Mouse (Mus musculus) intestine, postnatal 0 days (tissue): Measurements from ENCODE around the gene Prkg1. TPM values are rescaled to one million over a fixed set of nuclear protein-coding genes. Genes with fewer than 3 reads are reported as not detected.
"Not testable (repeated sequence)": the region's sequence is repeated elsewhere in the genome, so short reads cannot be mapped to it uniquely, and the experiment has no call there.

Experiments used
- ATAC-seq: fragments of 200-750 bp; cut with Nextera tagmentation; 2 replicates; pipeline ENCODE4 v1.8.0; 2017; ENCODE audit warnings: mild to moderate bottlenecking, moderate TSS enrichment, moderate library complexity
- H3K27ac ChIP-seq: fragments of 300-500 bp; sonication (generic); 2 replicates; pipeline ENCODE4 v1.5.1; 2014; ENCODE audit warnings: mild to moderate bottlenecking, low read depth, low read length, moderate library complexity
- H3K27me3 ChIP-seq: fragments of 300-500 bp; sonication (generic); replicated peaks from 2 replicates; pipeline ENCODE4 v1.6.1; 2014; ENCODE audit warnings: low read length, mixed read lengths; ENCODE audit not compliant: control insufficient read depth, insufficient read depth
- H3K36me3 ChIP-seq: fragments of 300-500 bp; sonication (generic); 2 replicates; pipeline ENCODE4 v1.6.1; 2014; ENCODE audit warnings: mild to moderate bottlenecking, moderate library complexity; ENCODE audit not compliant: control insufficient read depth, insufficient read depth
- H3K4me1 ChIP-seq: fragments of 300-500 bp; sonication (generic); replicated peaks from 2 replicates; pipeline ENCODE4 v1.6.1; 2014; ENCODE audit warnings: antibody characterized with exemption, low read length, mixed read lengths; ENCODE audit not compliant: control insufficient read depth, insufficient read depth
- H3K4me2 ChIP-seq: fragments of 300-500 bp; sonication (generic); replicated peaks from 2 replicates; pipeline ENCODE4 v1.6.1; 2014; ENCODE audit warnings: low read depth, mild to moderate bottlenecking, moderate library complexity
- H3K4me3 ChIP-seq: fragments of 300-500 bp; sonication (generic); 2 replicates; pipeline ENCODE4 v1.5.1; 2014; ENCODE audit warnings: low read depth, low read length
- H3K9ac ChIP-seq: fragments of 300-500 bp; sonication (generic); 2 replicates; pipeline ENCODE4 v1.6.1; 2014; ENCODE audit warnings: mild to moderate bottlenecking, low read depth, low read length
- H3K9me3 ChIP-seq: fragments of 300-500 bp; sonication (generic); 2 replicates; pipeline ENCODE4 v1.6.1; 2016; ENCODE audit warnings: mixed run types; ENCODE audit not compliant: control insufficient read depth
- CTCF ChIP-seq: sonication (generic); IDR thresholded peaks from 2 replicates; pipeline ENCODE4 v1.5.1; 2016; ENCODE audit warnings: low read depth, mild to moderate bottlenecking, control low read depth, antibody characterized with exemption, moderate library complexity
- WGBS: fragments of 180-500 bp; shearing (Covaris S2); extraction: QIAGEN DNeasy Blood & Tissue Kit; methylation state at CpG from one replicate; pipeline ENCODE4 v1.1.7; 2014; 5-methylcytosine and 5-hydroxymethylcytosine counted together
- polyA plus RNA-seq: library from polyadenylated mRNA; unstranded; fragments of >200 nt; fragmentation: Nextera tagmentation; extraction: Ambion mirVana; gene quantifications from 2 replicates; pipeline ENCODE4 v1.2.1, GENCODE M21; 2015

The Prkg1 gene
- polyA plus RNA-seq, 1 experiment from 2014 or later, result 4.0 TPM

DNA sequence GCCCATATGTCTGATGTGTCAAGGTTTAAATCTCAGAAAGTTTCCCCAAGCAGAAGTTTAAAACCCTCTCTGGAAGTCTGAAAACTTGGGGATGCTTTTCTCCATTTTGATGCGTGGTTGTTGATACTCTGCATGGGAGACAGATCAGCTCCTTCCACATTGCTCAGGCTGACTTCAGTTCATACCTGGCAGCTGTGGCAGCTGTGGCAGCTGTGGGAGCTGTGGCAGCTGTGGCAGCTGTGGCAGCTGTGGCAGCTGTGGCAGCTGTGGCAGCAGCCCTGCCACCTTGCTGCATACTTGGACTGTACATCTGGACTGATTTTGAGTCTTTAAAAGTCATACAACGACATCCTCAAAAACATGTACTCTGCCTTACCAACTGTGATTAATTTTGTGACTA, 509.1 kb downstream of the Prkg1 start:
- Histone ChIP-seq H3K9ac (no peak overlapping the region), H3K27ac (no peak overlapping the region), H3K9me3 (no peaks in the 10 kb centered on the region), H3K36me3 (no peaks in the 10 kb centered on the region), H3K27me3 (no peaks in the 10 kb centered on the region), H3K4me3 (no peak overlapping the region), H3K4me2 (no peak overlapping the region), H3K4me1 (no peaks in the 10 kb centered on the region)
- 77% methylated on average over 2 of the region's 2 CpGs for WGBS
- no peak for ATAC-seq
- no peak for TF ChIP-seq CTCF

DNA sequence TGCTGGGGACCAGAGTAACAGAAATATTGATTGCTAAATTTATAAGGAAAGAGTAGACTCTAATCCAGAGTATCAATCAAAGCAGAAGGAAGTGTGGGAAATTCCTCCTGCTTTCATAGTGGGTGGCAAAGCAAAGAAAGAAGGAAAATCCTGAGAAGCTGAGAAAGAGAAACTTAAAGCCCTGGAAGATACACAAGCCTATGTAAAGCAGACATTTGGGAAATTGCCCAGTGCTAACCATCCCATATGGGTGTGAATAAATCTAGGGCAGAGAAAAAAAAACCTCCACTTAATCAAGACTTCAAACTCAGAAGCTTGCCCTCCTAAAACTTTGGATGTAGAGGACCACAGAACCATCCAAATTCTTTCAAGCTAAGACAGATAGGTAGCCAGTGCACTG, 532.4 kb downstream of the Prkg1 start:
- H3K9me3 ChIP-seq, result no peaks in the 10 kb centered on the region
- no peaks in the 10 kb centered on the region for H3K36me3 ChIP-seq
- no peak overlapping the region for H3K4me2 ChIP-seq
- H3K4me3 ChIP-seq, result no peak overlapping the region
- no peak overlapping the region for H3K9ac ChIP-seq
- no peak for ATAC-seq
- TF ChIP-seq CTCF, result no peak
- H3K27ac ChIP-seq, result no peak overlapping the region
- no peaks in the 10 kb centered on the region for H3K4me1 ChIP-seq
- no peaks in the 10 kb centered on the region for H3K27me3 ChIP-seq

DNA sequence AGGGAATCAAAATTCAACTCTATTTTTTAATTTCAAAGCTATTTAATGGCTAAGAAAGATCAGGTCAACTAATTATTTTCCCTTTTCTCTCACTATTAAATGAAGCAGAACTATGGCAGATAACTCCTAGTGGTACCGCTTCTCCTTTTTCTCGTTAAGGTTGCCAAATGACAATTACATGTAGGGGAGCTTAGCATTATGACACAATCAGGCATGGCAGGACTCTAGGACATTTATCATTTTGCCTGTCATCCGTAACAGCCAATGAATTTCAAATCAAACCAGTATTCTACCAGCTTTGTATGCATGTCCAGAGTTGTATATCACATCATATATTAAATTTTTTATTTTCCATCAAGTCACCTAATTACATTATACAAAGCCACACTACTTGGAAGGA, 536.4 kb downstream of the Prkg1 start:
- no peaks in the 10 kb centered on the region for H3K36me3 ChIP-seq
- 90% methylated on average over 3 of the region's 3 CpGs for WGBS
- no peak overlapping the region for H3K4me3 ChIP-seq
- no peak for TF ChIP-seq CTCF
- ATAC-seq, result no peak
- H3K27me3 ChIP-seq, result no peaks in the 10 kb centered on the region
- H3K4me1 ChIP-seq, result no peaks in the 10 kb centered on the region
- H3K27ac ChIP-seq, result no peak overlapping the region
- no peak overlapping the region for H3K9ac ChIP-seq
- H3K9me3 ChIP-seq, result no peaks in the 10 kb centered on the region
- H3K4me2 ChIP-seq, result no peak overlapping the region

DNA sequence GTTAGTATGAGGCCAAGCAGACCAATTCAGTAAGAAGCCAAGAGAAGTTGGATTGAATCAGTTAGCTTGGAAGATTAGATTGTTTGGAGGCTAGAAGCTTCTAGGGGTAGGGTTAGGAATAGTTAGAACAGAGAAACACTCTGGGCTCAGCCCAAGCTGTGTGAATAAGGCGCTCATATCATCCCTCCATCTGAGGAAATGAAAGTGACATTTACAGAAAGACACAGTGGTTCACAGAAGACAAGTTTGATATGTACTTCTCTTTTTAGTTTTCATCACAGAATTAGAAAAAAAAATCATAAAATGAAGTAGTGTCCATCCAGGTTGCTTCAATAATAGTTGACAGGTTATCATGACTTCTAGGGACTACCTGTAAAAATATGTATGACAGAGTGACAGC, 541.4 kb downstream of the Prkg1 start:
- no peak for ATAC-seq
- Histone ChIP-seq H3K4me1 (no peaks in the 10 kb centered on the region), H3K4me3 (no peak overlapping the region), H3K27me3 (no peaks in the 10 kb centered on the region), H3K27ac (no peak overlapping the region), H3K9me3 (no peaks in the 10 kb centered on the region), H3K4me2 (no peak overlapping the region), H3K9ac (no peak overlapping the region), H3K36me3 (no peaks in the 10 kb centered on the region)
- TF ChIP-seq CTCF, result no peak
- 88% methylated on average over 1 of the region's 1 CpGs for WGBS

DNA sequence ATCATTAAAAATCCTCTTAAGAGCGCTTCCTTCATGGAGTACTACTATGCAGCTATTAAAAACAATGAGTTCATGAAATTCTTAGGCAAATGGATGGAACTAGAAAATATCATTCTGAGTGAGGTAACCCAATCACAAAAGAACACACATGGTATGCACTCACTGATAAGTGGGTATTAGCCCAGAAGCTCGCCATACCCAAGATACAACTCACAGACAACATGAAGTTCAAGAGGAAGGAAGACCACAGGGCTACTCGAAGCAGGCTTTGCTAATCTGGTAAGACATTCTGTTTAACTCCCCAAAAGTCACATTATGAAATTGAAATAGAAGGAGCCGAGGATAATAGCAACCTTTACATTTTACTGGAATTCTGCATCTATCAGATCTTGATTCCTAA, 545.6 kb downstream of the Prkg1 start:
- not testable (repeated sequence) for H3K4me1 ChIP-seq, ATAC-seq, H3K4me2 ChIP-seq, H3K9ac ChIP-seq, H3K4me3 ChIP-seq, H3K9me3 ChIP-seq, H3K27me3 ChIP-seq, H3K27ac ChIP-seq, H3K36me3 ChIP-seq
- WGBS, result 61% methylated on average over 4 of the region's 4 CpGs

DNA sequence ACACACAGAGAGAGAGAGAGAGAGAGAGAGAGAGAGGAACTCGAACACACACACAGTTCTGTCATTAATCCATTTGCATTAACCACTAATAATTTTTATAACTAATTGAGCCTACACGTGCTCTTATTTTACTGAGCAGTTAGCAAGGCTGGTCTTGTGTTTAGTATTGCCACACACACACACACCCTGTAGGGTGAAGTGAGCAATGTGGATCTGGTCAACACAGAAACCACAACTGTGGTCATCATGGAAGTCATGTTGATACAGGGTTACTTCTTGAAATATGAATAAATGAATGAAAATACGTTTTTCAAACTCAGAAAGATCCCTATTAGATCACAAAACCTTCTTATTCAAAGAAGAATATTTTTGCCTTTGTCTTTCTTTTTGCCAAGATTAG, 554.0 kb downstream of the Prkg1 start:
- Histone ChIP-seq H3K9me3 (no peaks in the 10 kb centered on the region), H3K27me3 (no peaks in the 10 kb centered on the region), H3K4me1 (no peaks in the 10 kb centered on the region), H3K4me3 (no peak overlapping the region), H3K9ac (no peak overlapping the region), H3K36me3 (no peaks in the 10 kb centered on the region), H3K4me2 (no peak overlapping the region), H3K27ac (no peak overlapping the region)
- 57% methylated on average over 3 of the region's 3 CpGs for WGBS
- no peak for ATAC-seq
- no peak for TF ChIP-seq CTCF

DNA sequence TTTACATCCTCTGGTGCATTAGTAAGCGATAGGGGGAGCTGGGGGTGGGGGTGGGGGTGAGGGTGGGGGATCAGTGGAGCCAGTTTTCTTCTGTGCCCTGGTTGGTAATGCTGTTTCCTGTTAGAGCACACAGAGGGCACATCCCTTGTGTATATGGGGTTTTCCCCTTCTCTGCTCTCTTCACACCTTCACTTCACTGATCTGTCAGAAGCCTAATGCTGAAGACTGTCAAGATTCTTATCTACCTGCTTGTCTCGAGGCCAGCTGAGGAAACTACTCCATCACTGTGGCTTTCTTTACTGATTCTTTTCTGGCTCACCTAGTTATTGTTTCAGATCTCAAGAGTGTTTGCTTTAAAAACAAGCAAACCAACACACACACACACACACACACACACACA, 554.4 kb downstream of the Prkg1 start:
- WGBS, result 38% methylated on average over 2 of the region's 2 CpGs
- no peak for TF ChIP-seq CTCF

More for the DNA sequence above, 554.4 kb downstream of the Prkg1 start:
- Histone ChIP-seq H3K4me1 (no peaks in the 10 kb centered on the region), H3K9ac (no peak overlapping the region), H3K27me3 (no peaks in the 10 kb centered on the region), H3K27ac (no peak overlapping the region), H3K9me3 (no peaks in the 10 kb centered on the region), H3K36me3 (no peaks in the 10 kb centered on the region), H3K4me2 (no peak overlapping the region), H3K4me3 (no peak overlapping the region)
- ATAC-seq, result no peak
